Mouse (Mus musculus) forebrain, embryonic 16.5 days (tissue): Measurements from ENCODE around the gene Gm28048. TPM values are rescaled to one million over a fixed set of nuclear protein-coding genes. Genes with fewer than 3 reads are reported as not detected.
A peak's percentile ranks its signal among the peaks of the same experiment; 100 is the strongest.

Experiments used
- ATAC-seq: fragments of 200-750 bp; cut with Nextera tagmentation; 2 replicates; pipeline ENCODE4 v1.8.0; 2017; ENCODE audit warnings: mild to moderate bottlenecking, moderate library complexity
- H3K27ac ChIP-seq: fragments of 300-500 bp; sonication (generic); 2 replicates; pipeline ENCODE4 v1.5.1; 2014; ENCODE audit warnings: low read length, control low read depth
- H3K27me3 ChIP-seq: fragments of 300-500 bp; sonication (generic); replicated peaks from 2 replicates; pipeline ENCODE4 v1.6.1; 2014; ENCODE audit warnings: low read length; ENCODE audit not compliant: control insufficient read depth, insufficient read depth
- H3K36me3 ChIP-seq: fragments of 300-500 bp; sonication (generic); 2 replicates; pipeline ENCODE4 v1.6.1; 2014; ENCODE audit not compliant: control insufficient read depth, insufficient read depth
- H3K4me1 ChIP-seq: fragments of 300-500 bp; sonication (generic); replicated peaks from 2 replicates; pipeline ENCODE4 v1.6.1; 2014; ENCODE audit warnings: low read length; ENCODE audit not compliant: control insufficient read depth, insufficient read depth
- H3K4me2 ChIP-seq: fragments of 300-500 bp; sonication (generic); 2 replicates; pipeline ENCODE4 v1.6.1; 2014; ENCODE audit warnings: mild to moderate bottlenecking, low read length, control low read depth
- H3K4me3 ChIP-seq: fragments of 300-500 bp; sonication (generic); replicated peaks from 2 replicates; pipeline ENCODE4 v1.5.1; 2014; ENCODE audit warnings: mild to moderate bottlenecking, low read length, control low read depth
- H3K9ac ChIP-seq: fragments of 300-500 bp; sonication (generic); replicated peaks from 2 replicates; pipeline ENCODE4 v1.6.1; 2014; ENCODE audit warnings: low read depth, low read length, control low read depth
- H3K9me3 ChIP-seq: fragments of 300-500 bp; sonication (generic); 2 replicates; pipeline ENCODE4 v1.6.1; 2016; ENCODE audit warnings: low read length; ENCODE audit not compliant: control insufficient read depth
- WGBS: fragments of 180-500 bp; shearing (Covaris S2); extraction: QIAGEN DNeasy Blood & Tissue Kit; methylation state at CpG from one replicate; pipeline ENCODE4 v1.1.7; 2014; 5-methylcytosine and 5-hydroxymethylcytosine counted together
- polyA plus RNA-seq: library from polyadenylated mRNA; unstranded; fragments of >200 nt; fragmentation: Nextera tagmentation; extraction: Ambion mirVana; gene quantifications from 2 replicates; pipeline ENCODE4 v1.2.1, GENCODE M21; 2015

Gene Gm28048
- polyA plus RNA-seq, 1 experiment from 2014 or later: 3.0 TPM

DNA sequence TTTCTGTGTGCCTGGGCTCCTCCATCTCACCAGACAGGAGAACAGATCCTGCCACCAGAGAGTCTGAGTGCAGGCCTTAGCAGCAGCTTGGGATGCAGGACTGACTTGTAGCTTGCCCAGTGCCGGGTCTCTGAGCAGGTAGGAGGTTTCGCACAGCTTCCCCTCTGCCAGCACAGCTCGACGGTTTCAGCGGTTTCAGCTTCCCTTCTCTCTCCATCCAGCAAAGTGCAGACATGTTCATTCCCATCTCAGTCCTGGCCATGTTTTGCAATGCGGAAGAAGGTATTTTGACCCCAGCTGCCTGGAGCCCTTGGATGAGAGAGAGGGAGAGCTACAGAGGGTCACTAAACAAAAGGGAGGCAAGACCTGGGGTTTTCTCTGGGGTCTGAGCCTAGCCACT is 151.2 kb downstream of the Gm28048 start:
- WGBS: 73% methylated on average over 6 of the region's 6 CpGs
- Histone ChIP-seq H3K27ac (no peak overlapping the region), H3K4me1 (peaks cover 5% of the 10 kb centered on the region; the same call in 1 of the 2 replicates)

DNA sequence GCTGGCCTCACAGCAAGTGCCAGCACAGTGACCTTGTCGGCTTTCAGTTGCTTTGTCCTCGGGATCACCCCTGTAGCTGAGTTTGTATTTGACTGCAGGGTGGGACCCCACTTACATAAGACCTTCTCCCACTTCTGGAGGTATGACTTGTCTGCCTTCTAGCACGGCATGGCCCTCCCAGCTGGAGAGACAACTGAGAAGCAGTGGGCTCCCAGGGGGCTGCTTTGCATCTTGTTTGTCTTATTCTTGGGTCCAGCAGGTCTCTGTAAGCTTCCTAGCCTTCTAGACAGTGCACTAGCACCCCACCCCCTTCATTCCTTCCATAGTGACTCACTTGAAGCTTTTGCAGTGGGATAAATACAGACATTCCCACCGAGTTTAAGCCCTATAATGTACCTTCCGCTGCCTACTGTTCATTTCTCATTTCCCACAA is 151.7 kb downstream of the Gm28048 start:
- Histone ChIP-seq H3K9ac (no peak overlapping the region), H3K36me3 (no peaks in the 10 kb centered on the region), H3K4me3 (no peak overlapping the region), H3K27ac (0 out of 2 replicates have a peak overlapping the region, but pooled peaks have one; percentile 7), H3K27me3 (no peaks in the 10 kb centered on the region), H3K9me3 (no peaks in the 10 kb centered on the region), H3K4me1 (peaks cover 5% of the 10 kb centered on the region; the same call in 1 of the 2 replicates), H3K4me2 (no peak overlapping the region)
- no peak for ATAC-seq
- 50% methylated on average over 5 of the region's 5 CpGs for WGBS

More for the DNA sequence above, 151.2 kb downstream of the Gm28048 start:
- ATAC-seq: no peak
- H3K27me3 ChIP-seq: no peaks in the 10 kb centered on the region
- no peak overlapping the region for H3K4me3 ChIP-seq
- H3K9me3 ChIP-seq: no peaks in the 10 kb centered on the region
- H3K9ac ChIP-seq: no peak overlapping the region
- H3K36me3 ChIP-seq: no peaks in the 10 kb centered on the region
- H3K4me2 ChIP-seq: no peak overlapping the region

GRCm38 (mm10) chr11:22828988-22829632 is 152.8 kb downstream of the Gm28048 start:
- Histone ChIP-seq H3K4me3 (no peak overlapping the region), H3K9ac (no peak overlapping the region), H3K36me3 (no peaks in the 10 kb centered on the region), H3K27me3 (no peaks in the 10 kb centered on the region), H3K4me2 (no peak overlapping the region), H3K9me3 (no peaks in the 10 kb centered on the region), H3K4me1 (peaks cover 5% of the 10 kb centered on the region; the same call in 1 of the 2 replicates), H3K27ac (no peak overlapping the region)
- peak; percentile 71 for ATAC-seq
- 91% methylated on average over 15 of the region's 15 CpGs for WGBS

- Histone ChIP-seq H3K4me3 (no peak overlapping the region), H3K9me3 (no peaks in the 10 kb centered on the region), H3K9ac (no peak overlapping the region), H3K4me1 (peaks cover 5% of the 10 kb centered on the region; the same call in 1 of the 2 replicates), H3K27ac (no peak overlapping the region), H3K27me3 (no peaks in the 10 kb centered on the region), H3K36me3 (no peaks in the 10 kb centered on the region), H3K4me2 (no peak overlapping the region)
- ATAC-seq: no peak
- WGBS: 84% methylated on average over 4 of the region's 4 CpGs
These were observed 154.3 kb downstream of the Gm28048 start for GRCm38 (mm10) chr11:22827514-22828080.

GRCm38 (mm10) chr11:22826665-22827064 is 155.2 kb downstream of the Gm28048 start:
- H3K36me3 ChIP-seq: no peaks in the 10 kb centered on the region
- WGBS: 91% methylated on average over 6 of the region's 6 CpGs
- no peak for ATAC-seq
- no peak overlapping the region for H3K27ac ChIP-seq
- H3K4me1 ChIP-seq: peaks cover 5% of the 10 kb centered on the region; the same call in 1 of the 2 replicates
- no peaks in the 10 kb centered on the region for H3K9me3 ChIP-seq
- no peaks in the 10 kb centered on the region for H3K27me3 ChIP-seq
- H3K9ac ChIP-seq: no peak overlapping the region
- H3K4me3 ChIP-seq: no peak overlapping the region
- H3K4me2 ChIP-seq: no peak overlapping the region

- WGBS: 90% methylated on average over 14 of the region's 14 CpGs
- Histone ChIP-seq H3K9me3 (no peaks in the 10 kb centered on the region), H3K36me3 (no peaks in the 10 kb centered on the region), H3K4me1 (peaks cover 5% of the 10 kb centered on the region; the same call in 1 of the 2 replicates), H3K4me3 (no peak overlapping the region), H3K27me3 (no peaks in the 10 kb centered on the region), H3K4me2 (no peak overlapping the region), H3K27ac (no peak overlapping the region), H3K9ac (no peak overlapping the region)
- ATAC-seq: no peak
These were observed 155.8 kb downstream of the Gm28048 start for GRCm38 (mm10) chr11:22826051-22826450.

DNA sequence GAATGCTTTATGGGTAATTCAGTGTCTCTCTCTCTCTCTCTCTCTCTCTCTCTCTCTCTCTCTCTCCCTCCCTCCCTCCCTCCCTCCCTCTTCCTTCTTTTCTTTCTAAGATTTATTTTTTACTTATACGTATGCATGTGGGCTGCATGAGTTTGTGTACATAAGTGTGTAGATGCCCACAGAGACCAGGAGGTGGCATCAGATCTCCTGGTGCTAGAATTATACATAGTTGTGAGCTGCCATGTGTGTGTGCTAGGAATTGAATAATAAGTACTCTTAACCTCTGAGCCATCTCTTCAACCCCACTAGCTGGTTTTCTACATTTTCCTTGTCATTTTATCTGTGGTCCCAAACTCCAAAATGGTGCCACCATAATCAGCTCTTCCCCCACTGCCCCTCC is 156.3 kb downstream of the Gm28048 start:
- no peaks in the 10 kb centered on the region for H3K9me3 ChIP-seq
- no peak overlapping the region for H3K27ac ChIP-seq
- ATAC-seq: no peak
- no peak overlapping the region for H3K4me2 ChIP-seq
- 100% methylated on average over 1 of the region's 1 CpGs for WGBS
- H3K4me3 ChIP-seq: no peak overlapping the region
- no peak overlapping the region for H3K9ac ChIP-seq
- no peaks in the 10 kb centered on the region for H3K36me3 ChIP-seq
- H3K27me3 ChIP-seq: no peaks in the 10 kb centered on the region
- peaks cover 5% of the 10 kb centered on the region; the same call in 1 of the 2 replicates for H3K4me1 ChIP-seq

DNA sequence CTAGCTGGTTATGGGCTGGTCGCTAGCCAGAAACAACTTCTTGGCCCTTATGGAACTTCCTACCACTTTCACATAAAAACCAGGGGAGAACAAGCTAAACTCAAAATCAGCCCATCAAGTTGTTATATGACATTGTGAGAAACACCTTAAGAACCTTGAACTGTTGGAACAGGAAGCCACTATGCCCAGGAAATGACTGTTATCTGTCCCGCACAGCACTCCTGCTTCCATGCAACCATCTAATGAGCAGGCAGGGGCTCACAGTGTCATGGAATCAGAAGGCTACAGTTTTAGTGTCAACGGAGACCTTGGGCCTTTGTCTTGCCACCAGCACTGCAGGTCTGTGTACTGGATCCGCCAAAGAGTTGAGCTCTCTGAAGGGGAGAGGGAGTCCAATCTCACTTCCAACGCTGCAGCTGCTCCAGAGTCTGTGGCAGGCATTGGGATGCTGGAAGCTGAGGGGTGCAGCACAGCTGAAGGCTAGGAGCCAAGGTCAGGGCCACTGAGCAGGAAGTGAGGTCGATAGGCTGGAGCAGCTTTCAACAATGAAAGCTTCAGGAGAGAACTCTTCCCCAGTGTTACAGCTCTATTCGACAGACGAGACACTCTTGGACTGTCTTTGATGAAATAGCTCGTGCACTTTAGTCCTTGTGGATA is 157.7 kb downstream of the Gm28048 start:
- ATAC-seq: no peak
- no peak overlapping the region for H3K9ac ChIP-seq
- no peak overlapping the region for H3K4me2 ChIP-seq
- H3K27ac ChIP-seq: no peak overlapping the region
- H3K4me1 ChIP-seq: peaks cover 5% of the 10 kb centered on the region; the same call in 1 of the 2 replicates
- WGBS: 87% methylated on average over 9 of the region's 9 CpGs
- no peaks in the 10 kb centered on the region for H3K9me3 ChIP-seq
- no peaks in the 10 kb centered on the region for H3K36me3 ChIP-seq
- H3K4me3 ChIP-seq: no peak overlapping the region
- no peaks in the 10 kb centered on the region for H3K27me3 ChIP-seq

DNA sequence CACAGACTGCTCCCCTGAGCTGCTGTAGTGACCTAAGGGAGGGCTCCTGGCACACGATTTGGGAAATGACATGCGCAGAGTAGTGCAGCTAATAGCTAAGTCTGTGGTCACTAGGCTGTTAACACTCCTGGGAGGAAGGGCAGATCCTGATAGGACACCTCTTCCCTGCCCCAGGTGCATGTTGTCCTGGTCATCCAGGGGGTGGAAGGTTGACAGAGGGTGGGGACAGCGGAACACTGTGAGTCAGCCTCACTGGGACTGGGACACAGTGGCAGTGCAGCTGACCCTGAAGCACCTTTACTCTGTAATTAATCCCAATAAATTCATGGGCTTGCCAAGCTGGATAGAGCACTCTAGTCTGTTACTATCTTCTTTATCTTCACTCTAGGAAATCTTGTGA is 160.6 kb downstream of the Gm28048 start:
- Histone ChIP-seq H3K4me1 (no peaks in the 10 kb centered on the region), H3K36me3 (no peaks in the 10 kb centered on the region), H3K4me2 (no peak overlapping the region), H3K27ac (no peak overlapping the region), H3K4me3 (no peak overlapping the region), H3K9me3 (no peaks in the 10 kb centered on the region), H3K9ac (no peak overlapping the region), H3K27me3 (no peaks in the 10 kb centered on the region)
- no peak for ATAC-seq
- WGBS: 80% methylated on average over 3 of the region's 3 CpGs
